Mouse (Mus musculus): ENCODE measurements around the gene Emp2. TPM values are rescaled to one million over a fixed set of nuclear protein-coding genes. Genes with fewer than 3 reads are reported as not detected.

Emp2 gene
- 3.8 and 4.3 TPM in 2 replicates for polyA plus RNA-seq (2012; rRNA removed)

GRCm38 (mm10) chr16:10313646-10314088 is at the start of gene Emp2:
Gene Emp2 (minus strand): TSS chr16:10313968.

Other genes with a start within 250 kb of the Emp2 start
- gene Rpl39l, start 143.7 kb downstream of the Emp2 start, polyA plus RNA-seq (2012; rRNA removed) = 0.08 and 0.60 TPM in 2 replicates
- gene Atf7ip2, start 121.3 kb downstream of the Emp2 start, polyA plus RNA-seq (2012; rRNA removed) = 0.03 and 0.05 TPM in 2 replicates
- gene Tekt5, start 81.5 kb upstream of the Emp2 start, polyA plus RNA-seq (2012; rRNA removed) = 0.05 and 0.13 TPM in 2 replicates
- 13.0 and 13.8 TPM in 2 replicates for gene Nubp1, start 98.0 kb upstream of the Emp2 start, polyA plus RNA-seq (2012; rRNA removed)
- 0.20 TPM in 2 replicates for gene Tvp23a, start 133.4 kb upstream of the Emp2 start, polyA plus RNA-seq (2012; rRNA removed)
- 0.12 TPM in 2 replicates for gene Ciita, start 166.1 kb upstream of the Emp2 start, polyA plus RNA-seq (2012; rRNA removed)
- 4.8 and 4.9 TPM in 2 replicates for gene Dexi, start 229.1 kb upstream of the Emp2 start, polyA plus RNA-seq (2012; rRNA removed)
- gene Clec16a, start 231.4 kb upstream of the Emp2 start, polyA plus RNA-seq (2012; rRNA removed) = 2.8 and 4.0 TPM in 2 replicates

All from liver, embryonic 18 days (tissue).